Mouse (Mus musculus): ENCODE data around the gene Tnk1. TPM values are rescaled to one million over a fixed set of nuclear protein-coding genes. Genes with fewer than 3 reads are reported as not detected.
A peak's percentile ranks its signal among the peaks of the same experiment; 100 is the strongest.

The Tnk1 gene
- polyA plus RNA-seq, 1 experiment from 2014 or later = 2.0 TPM

DNA sequence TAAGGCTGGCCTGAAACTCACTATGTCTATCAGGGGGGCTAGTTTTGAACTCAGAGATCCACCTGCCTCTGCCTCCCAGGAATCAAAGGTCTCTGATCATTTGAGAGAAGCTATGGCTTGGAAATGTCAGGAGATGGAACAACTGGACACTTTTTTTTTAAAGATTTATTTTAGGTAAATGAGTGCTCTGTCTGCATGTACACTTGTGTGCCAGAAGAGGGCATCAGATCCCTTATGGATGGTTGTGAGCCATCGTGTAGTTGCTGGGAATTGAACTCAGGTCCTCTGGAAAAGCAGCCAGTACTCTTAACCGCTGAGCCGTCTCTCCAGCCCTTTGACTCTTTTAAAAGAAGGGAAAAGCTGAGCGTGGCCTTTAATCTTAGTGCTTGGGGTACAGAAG lies 52.2 kb downstream of the Tnk1 start:
- no peak overlapping the region for H3K4me3 ChIP-seq
- H3K4me2 ChIP-seq (replicated peaks) = no peak overlapping the region
- no peaks in the 10 kb centered on the region for H3K36me3 ChIP-seq
- no peak overlapping the region for H3K9ac ChIP-seq
- H3K4me1 ChIP-seq = peaks cover 38% of the 10 kb centered on the region
- H3K27ac ChIP-seq = no peak overlapping the region
- H3K9me3 ChIP-seq = no peaks in the 10 kb centered on the region
- WGBS = 77% methylated on average over 4 of the region's 4 CpGs
- peaks cover 68% of the 10 kb centered on the region for H3K27me3 ChIP-seq
- no peak for ATAC-seq (ENCODE audit: low FRiP score, low read depth)

DNA sequence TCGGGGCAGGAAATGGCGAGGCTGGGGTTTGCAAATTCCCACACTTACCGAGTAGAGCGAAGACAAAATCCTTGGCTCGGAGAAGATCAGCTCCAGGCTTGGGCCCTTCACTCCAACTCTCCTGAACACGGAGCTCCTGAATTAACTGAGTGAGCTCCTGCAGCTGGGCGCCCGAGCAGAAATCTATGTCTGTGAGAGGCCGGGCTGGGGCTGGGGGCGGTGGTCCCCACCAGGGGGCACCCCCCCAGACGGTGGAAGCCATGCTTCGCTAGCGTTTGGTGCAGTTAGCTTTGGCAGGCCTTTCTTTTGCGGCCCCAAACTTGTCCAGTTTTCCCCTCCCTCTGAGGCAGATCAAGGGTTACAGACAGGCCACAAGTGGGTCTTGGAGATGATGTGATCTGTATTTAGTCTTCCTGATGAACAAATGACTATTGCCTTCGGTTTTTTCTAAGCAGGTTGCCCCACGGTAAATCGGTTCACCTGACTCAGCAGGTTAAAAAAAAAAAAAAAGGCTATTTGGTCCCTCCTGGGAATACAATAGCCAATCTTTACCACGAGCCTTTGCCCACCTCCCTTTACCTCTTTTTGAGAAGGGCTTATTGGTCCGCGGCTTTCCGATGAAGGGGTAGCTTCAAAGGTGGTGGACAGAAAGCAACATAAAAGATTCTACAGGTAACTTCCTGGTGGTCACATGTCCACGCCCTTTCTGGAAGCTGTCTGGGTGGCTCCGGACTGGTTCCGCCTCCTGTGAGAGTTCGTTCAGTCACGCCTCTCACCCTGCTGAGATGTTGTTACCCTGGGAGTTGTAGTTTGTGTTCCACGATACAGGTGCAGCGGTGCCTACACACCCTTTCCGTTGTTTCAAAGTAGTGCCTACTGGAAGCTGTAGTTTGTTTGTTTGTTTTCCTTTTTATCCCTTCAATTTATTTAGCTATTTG lies 53.3 kb downstream of the Tnk1 start, which contains the start of gene Tmem102:
Gene Tmem102 (minus strand): TSS at position 653 of the 938 bp plus-strand sequence.
- ATAC-seq (ENCODE audit: low FRiP score, low read depth) = no peak
- Histone ChIP-seq H3K4me2 (replicated peaks) (peak within 1 kb of the TSS; percentile 92), H3K27me3 (peaks cover 73% of the 10 kb centered on the region), H3K4me3 (peak within 1 kb of the TSS; percentile 57), H3K9ac (peak within 1 kb of the TSS; percentile 39; the same call in 1 of the 2 replicates), H3K4me1 (peaks cover 49% of the 10 kb centered on the region), H3K9me3 (no peaks in the 10 kb centered on the region), H3K36me3 (no peaks in the 10 kb centered on the region), H3K27ac (no peak within 1 kb of the TSS)
- WGBS = 6% methylated on average over 29 of the region's 29 CpGs

DNA sequence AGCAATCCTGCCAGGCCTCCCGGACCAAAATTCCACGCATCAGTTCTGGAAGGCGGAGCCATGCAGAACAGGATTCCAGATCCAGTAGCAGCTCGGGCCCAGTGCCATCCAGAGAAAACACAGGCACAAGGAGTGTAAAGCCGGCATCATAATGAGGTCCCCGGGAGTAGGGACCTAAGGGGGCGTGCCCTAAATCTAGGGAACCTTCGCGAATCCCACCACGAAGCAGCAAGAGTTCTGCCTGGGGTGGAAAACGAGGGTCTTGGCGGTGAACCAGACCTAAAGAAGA lies 53.9 kb downstream of the Tnk1 start:
- Histone ChIP-seq H3K4me2 (replicated peaks) (peak overlapping the region; percentile 92), H3K9me3 (no peaks in the 10 kb centered on the region), H3K27me3 (peaks cover 80% of the 10 kb centered on the region), H3K4me3 (peak overlapping the region; percentile 57), H3K4me1 (peaks cover 55% of the 10 kb centered on the region), H3K27ac (no peak overlapping the region), H3K36me3 (no peaks in the 10 kb centered on the region), H3K9ac (peak overlapping the region; percentile 39; the same call in 1 of the 2 replicates)
- ATAC-seq (ENCODE audit: low FRiP score, low read depth) = no peak
- 6% methylated on average over 12 of the region's 12 CpGs for WGBS

DNA sequence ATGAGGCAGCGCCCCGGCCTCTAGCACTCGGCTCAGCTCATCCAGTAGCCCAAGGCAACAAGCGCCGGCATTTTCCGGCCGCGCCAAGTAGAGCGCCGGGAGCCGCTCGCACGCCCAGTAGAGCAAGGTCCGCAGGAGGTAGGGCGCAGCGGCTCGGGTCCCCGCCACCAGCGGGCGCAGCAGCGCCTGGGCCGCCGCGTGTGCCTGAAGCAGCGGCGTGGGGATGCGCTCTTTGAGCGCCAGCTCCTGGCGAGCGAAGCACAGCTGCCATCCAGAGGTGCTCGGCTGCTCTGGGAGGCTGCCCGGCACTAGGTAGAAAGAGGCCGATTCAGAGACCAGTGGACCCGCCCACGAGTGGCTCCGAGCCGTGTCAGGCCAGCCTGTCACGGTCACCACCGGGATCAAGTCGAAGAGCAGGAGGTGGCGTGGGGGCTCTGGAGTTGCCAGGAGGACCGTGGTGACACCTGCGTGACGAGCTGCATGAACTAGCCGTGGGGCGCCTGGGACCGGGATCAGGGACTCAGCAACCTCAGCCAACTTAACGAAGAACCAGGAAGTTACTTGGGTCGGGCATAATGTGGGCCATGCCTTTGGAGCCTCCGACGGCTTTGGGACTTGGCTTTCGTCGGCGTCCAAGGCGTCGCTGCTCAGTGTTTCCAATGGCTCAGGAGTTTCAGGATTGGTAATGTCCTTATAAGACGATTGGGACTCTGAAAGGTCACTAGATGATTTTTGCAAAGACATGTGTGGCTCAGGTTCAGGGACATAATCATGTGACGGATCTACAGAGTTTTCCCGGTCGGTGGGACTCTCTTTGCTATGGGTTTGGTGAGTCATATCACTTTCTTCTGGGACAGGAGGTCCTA lies 54.5 kb downstream of the Tnk1 start:
- Histone ChIP-seq H3K27ac (0 out of 2 replicates have a peak overlapping the region, but pooled peaks have one; percentile 3), H3K9me3 (no peaks in the 10 kb centered on the region), H3K9ac (peak overlapping the region; percentile 79), H3K4me2 (replicated peaks) (peak overlapping the region; percentile 92), H3K36me3 (no peaks in the 10 kb centered on the region), H3K4me1 (peaks cover 61% of the 10 kb centered on the region), H3K4me3 (peak overlapping the region; percentile 57), H3K27me3 (peaks cover 86% of the 10 kb centered on the region)
- WGBS = 2% methylated on average over 60 of the region's 60 CpGs
- peak; percentile 26; the same call in 1 of the 2 replicates for ATAC-seq (ENCODE audit: low FRiP score, low read depth)

DNA sequence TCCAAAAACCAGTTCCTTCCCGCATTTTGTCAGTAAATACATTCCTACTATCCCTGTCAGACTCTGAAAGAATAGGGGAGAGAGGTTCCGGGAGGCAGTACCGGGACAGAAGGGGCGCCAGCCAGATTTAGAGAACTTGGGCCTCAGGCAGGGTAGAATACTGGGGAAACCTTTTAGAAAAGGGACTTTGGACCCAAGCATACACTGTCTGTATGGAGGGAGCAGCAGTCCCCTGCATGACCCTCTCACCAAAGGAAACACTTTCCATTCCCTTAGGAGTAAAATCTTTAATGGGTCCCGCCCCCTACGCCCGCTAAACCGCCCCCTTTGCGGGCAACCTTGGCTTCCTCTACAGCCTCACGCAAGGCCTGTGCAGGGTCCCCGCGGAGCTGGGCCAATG lies 55.2 kb downstream of the Tnk1 start:
- 1% methylated on average over 12 of the region's 12 CpGs for WGBS
- Histone ChIP-seq H3K9ac (peak overlapping the region; percentile 79), H3K9me3 (no peaks in the 10 kb centered on the region), H3K4me3 (peak overlapping the region; percentile 57), H3K27me3 (peaks cover 93% of the 10 kb centered on the region), H3K4me1 (peaks cover 63% of the 10 kb centered on the region), H3K4me2 (replicated peaks) (peak overlapping the region; percentile 92), H3K36me3 (no peaks in the 10 kb centered on the region), H3K27ac (0 out of 2 replicates have a peak overlapping the region, but pooled peaks have one; percentile 3)
- no peak for ATAC-seq (ENCODE audit: low FRiP score, low read depth)

DNA sequence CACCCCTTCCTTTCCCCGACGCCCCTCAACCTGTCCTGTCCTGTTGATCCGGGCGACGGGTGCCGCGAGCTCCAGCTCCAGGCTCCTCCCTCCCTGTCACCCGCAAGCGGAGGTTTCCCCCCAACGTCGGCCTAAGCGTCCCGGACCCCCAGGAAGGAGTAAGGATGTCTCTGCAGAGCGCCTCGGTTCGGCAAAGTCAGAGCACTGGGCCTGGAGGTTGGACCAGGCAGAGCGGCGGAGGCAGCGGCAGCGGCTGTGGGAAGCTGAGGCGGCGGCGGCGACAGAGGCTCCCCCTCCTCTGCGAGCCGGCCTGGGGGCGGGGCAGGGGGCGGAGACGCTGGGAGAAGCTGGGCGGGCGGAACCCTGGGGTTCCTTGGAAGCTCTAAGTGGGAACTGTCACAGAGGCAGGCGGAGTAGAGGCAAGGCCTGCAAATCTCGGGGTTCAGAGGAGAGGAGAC lies 55.9 kb downstream of the Tnk1 start:
- H3K4me2 ChIP-seq (replicated peaks) = peak overlapping the region; percentile 92
- H3K4me3 ChIP-seq = peak overlapping the region; percentile 57
- WGBS = under 1% methylated on average over 32 of the region's 33 CpGs
- peaks cover 94% of the 10 kb centered on the region for H3K27me3 ChIP-seq
- 0 out of 2 replicates have a peak overlapping the region, but pooled peaks have one; percentile 17 for H3K27ac ChIP-seq
- H3K4me1 ChIP-seq = peaks cover 63% of the 10 kb centered on the region
- H3K36me3 ChIP-seq = no peaks in the 10 kb centered on the region
- H3K9ac ChIP-seq = peak overlapping the region; percentile 79
- no peaks in the 10 kb centered on the region for H3K9me3 ChIP-seq
- ATAC-seq (ENCODE audit: low FRiP score, low read depth) = 0 out of 2 replicates have a peak, but pooled peaks have one; percentile 33

DNA sequence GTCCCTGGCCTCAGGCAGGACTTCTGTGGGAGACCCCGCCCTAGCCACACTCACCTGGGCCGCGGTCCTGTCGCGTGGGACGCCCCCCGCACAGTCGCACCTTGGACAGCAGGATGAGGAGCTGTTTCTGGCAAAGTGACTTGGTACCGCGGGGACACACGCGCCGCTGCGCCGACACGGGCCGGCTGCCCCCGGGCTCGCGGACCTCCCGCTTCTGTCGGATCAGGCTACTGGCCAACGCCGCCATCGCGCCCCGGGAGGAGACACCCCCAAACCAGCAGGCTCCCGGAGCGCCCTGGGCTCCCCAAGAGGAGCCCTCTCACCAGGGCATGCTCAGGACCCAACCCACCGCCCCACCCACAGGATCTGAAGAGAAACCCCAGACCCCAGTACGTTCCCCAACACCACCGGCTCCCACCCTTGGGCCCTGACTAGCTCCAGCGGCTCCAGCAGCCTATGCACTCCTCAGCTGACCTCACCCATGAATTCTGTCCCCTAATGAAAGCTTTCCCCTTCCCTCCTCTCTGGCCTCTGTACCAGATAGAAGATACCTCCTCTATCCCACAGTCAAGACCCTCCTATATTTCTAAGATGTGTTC lies 57.1 kb downstream of the Tnk1 start, which contains the start of gene Fgf11:
Gene Fgf11 (minus strand): TSS at position 479 of the 599 bp plus-strand sequence.
- Histone ChIP-seq H3K9me3 (no peaks in the 10 kb centered on the region), H3K4me1 (peaks cover 63% of the 10 kb centered on the region), H3K27me3 (peaks cover 93% of the 10 kb centered on the region), H3K36me3 (no peaks in the 10 kb centered on the region), H3K27ac (peak within 1 kb of the TSS; percentile 61; the same call in 1 of the 2 replicates), H3K4me3 (peak within 1 kb of the TSS; percentile 57), H3K9ac (peak within 1 kb of the TSS; percentile 79), H3K4me2 (replicated peaks) (peak within 1 kb of the TSS; percentile 92)
- no peak for ATAC-seq (ENCODE audit: low FRiP score, low read depth)
- 1% methylated on average over 33 of the region's 33 CpGs for WGBS

Small RNAs within 50 kb of the gene (microRNA-seq; reads per million reads assigned to microRNA genes)
- gene Mir6924 = not detected

Other genes starting within 250 kb of the Tnk1 start
- 0.22 TPM in 1 of 2 replicates, not detected in the other for gene Shbg, start 240.8 kb downstream of the Tnk1 start, polyA plus RNA-seq (2015; fragmentation: Nextera tagmentation; extraction: Ambion mirVana)
- 24.1 and 28.0 TPM in 2 replicates for gene Sat2, start 236.7 kb downstream of the Tnk1 start, polyA plus RNA-seq (2015; fragmentation: Nextera tagmentation; extraction: Ambion mirVana)
- gene Fxr2, start 225.7 kb downstream of the Tnk1 start, polyA plus RNA-seq (2015; fragmentation: Nextera tagmentation; extraction: Ambion mirVana) = 37.3 and 38.0 TPM in 2 replicates
- 0.57 and 0.69 TPM in 2 replicates for gene Sox15, start 203.4 kb downstream of the Tnk1 start, polyA plus RNA-seq (2015; fragmentation: Nextera tagmentation; extraction: Ambion mirVana)
- 59.3 and 66.8 TPM in 2 replicates for gene Mpdu1, start 196.1 kb downstream of the Tnk1 start, polyA plus RNA-seq (2015; fragmentation: Nextera tagmentation; extraction: Ambion mirVana)
- 12.0 and 14.8 TPM in 2 replicates for gene Cd68, start 192.6 kb downstream of the Tnk1 start, polyA plus RNA-seq (2015; fragmentation: Nextera tagmentation; extraction: Ambion mirVana)
- gene Eif4a1, start 186.3 kb downstream of the Tnk1 start, polyA plus RNA-seq (2015; fragmentation: Nextera tagmentation; extraction: Ambion mirVana) = 560 and 570 TPM in 2 replicates
- gene Senp3, start 176.6 kb downstream of the Tnk1 start, polyA plus RNA-seq (2015; fragmentation: Nextera tagmentation; extraction: Ambion mirVana) = 123 and 125 TPM in 2 replicates
- gene Tnfsf13, start 172.9 kb downstream of the Tnk1 start, polyA plus RNA-seq (2015; fragmentation: Nextera tagmentation; extraction: Ambion mirVana) = 0.33 TPM in 1 of 2 replicates, not detected in the other
- gene Tnfsf12, start 162.9 kb downstream of the Tnk1 start, polyA plus RNA-seq (2015; fragmentation: Nextera tagmentation; extraction: Ambion mirVana) = 5.9 and 8.0 TPM in 2 replicates
- gene Tnfsfm13, start 162.6 kb downstream of the Tnk1 start, polyA plus RNA-seq (2015; fragmentation: Nextera tagmentation; extraction: Ambion mirVana) = 3.7 and 4.4 TPM in 2 replicates
- gene Polr2a, start 100.1 kb downstream of the Tnk1 start, polyA plus RNA-seq (2015; fragmentation: Nextera tagmentation; extraction: Ambion mirVana) = 27.2 and 28.5 TPM in 2 replicates
- gene Slc35g3, start 96.8 kb downstream of the Tnk1 start, polyA plus RNA-seq (2015; fragmentation: Nextera tagmentation; extraction: Ambion mirVana) = not detected in 2 replicates
- 3.2 and 3.4 TPM in 2 replicates for gene Zbtb4, start 92.8 kb downstream of the Tnk1 start, polyA plus RNA-seq (2015; fragmentation: Nextera tagmentation; extraction: Ambion mirVana)
- gene Chrnb1, start 62.8 kb downstream of the Tnk1 start, polyA plus RNA-seq (2015; fragmentation: Nextera tagmentation; extraction: Ambion mirVana) = 23.6 and 27.7 TPM in 2 replicates
- gene Fgf11, start 56.9 kb downstream of the Tnk1 start, polyA plus RNA-seq (2015; fragmentation: Nextera tagmentation; extraction: Ambion mirVana) = 2.8 and 2.9 TPM in 2 replicates
- 2.5 and 2.6 TPM in 2 replicates for gene Tmem102, start 53.1 kb downstream of the Tnk1 start, polyA plus RNA-seq (2015; fragmentation: Nextera tagmentation; extraction: Ambion mirVana)
- not detected in 2 replicates for gene Gm39566, start 43.4 kb downstream of the Tnk1 start, polyA plus RNA-seq (2015; fragmentation: Nextera tagmentation; extraction: Ambion mirVana)
- gene Spem2, start 40.3 kb downstream of the Tnk1 start, polyA plus RNA-seq (2015; fragmentation: Nextera tagmentation; extraction: Ambion mirVana) = not detected in 2 replicates
- 0.18 and 0.24 TPM in 2 replicates for gene Spem1, start 36.5 kb downstream of the Tnk1 start, polyA plus RNA-seq (2015; fragmentation: Nextera tagmentation; extraction: Ambion mirVana)
- gene Nlgn2, start 20.9 kb downstream of the Tnk1 start, polyA plus RNA-seq (2015; fragmentation: Nextera tagmentation; extraction: Ambion mirVana) = 11.5 and 11.8 TPM in 2 replicates
- gene Tmem256, start 20.2 kb downstream of the Tnk1 start, polyA plus RNA-seq (2015; fragmentation: Nextera tagmentation; extraction: Ambion mirVana) = 368 and 376 TPM in 2 replicates
- gene Plscr3, start 12.4 kb downstream of the Tnk1 start, polyA plus RNA-seq (2015; fragmentation: Nextera tagmentation; extraction: Ambion mirVana) = 135 and 140 TPM in 2 replicates
- 0.51 TPM in 1 of 2 replicates, not detected in the other for gene Tmem95, start 19.3 kb upstream of the Tnk1 start, polyA plus RNA-seq (2015; fragmentation: Nextera tagmentation; extraction: Ambion mirVana)
- 4.3 and 4.4 TPM in 2 replicates for gene Kctd11, start 22.7 kb upstream of the Tnk1 start, polyA plus RNA-seq (2015; fragmentation: Nextera tagmentation; extraction: Ambion mirVana)
- 1.1 and 1.5 TPM in 2 replicates for gene Acap1, start 36.8 kb upstream of the Tnk1 start, polyA plus RNA-seq (2015; fragmentation: Nextera tagmentation; extraction: Ambion mirVana)
- gene 2810408A11Rik, start 42.3 kb upstream of the Tnk1 start, polyA plus RNA-seq (2015; fragmentation: Nextera tagmentation; extraction: Ambion mirVana) = 16.1 and 19.4 TPM in 2 replicates
- gene Neurl4, start 42.3 kb upstream of the Tnk1 start, polyA plus RNA-seq (2015; fragmentation: Nextera tagmentation; extraction: Ambion mirVana) = 10.2 and 12.9 TPM in 2 replicates
- gene Gps2, start 55.2 kb upstream of the Tnk1 start, polyA plus RNA-seq (2015; fragmentation: Nextera tagmentation; extraction: Ambion mirVana) = 90.0 and 90.1 TPM in 2 replicates
- gene Eif5a, start 63.2 kb upstream of the Tnk1 start, polyA plus RNA-seq (2015; fragmentation: Nextera tagmentation; extraction: Ambion mirVana) = 1,543 and 1,562 TPM in 2 replicates
- 9.3 and 9.7 TPM in 2 replicates for gene Ybx2, start 77.1 kb upstream of the Tnk1 start, polyA plus RNA-seq (2015; fragmentation: Nextera tagmentation; extraction: Ambion mirVana)
- 29.2 and 29.6 TPM in 2 replicates for gene Slc2a4, start 89.5 kb upstream of the Tnk1 start, polyA plus RNA-seq (2015; fragmentation: Nextera tagmentation; extraction: Ambion mirVana)
- gene Cldn7, start 106.0 kb upstream of the Tnk1 start, polyA plus RNA-seq (2015; fragmentation: Nextera tagmentation; extraction: Ambion mirVana) = 13.4 and 14.4 TPM in 2 replicates
- 30.8 and 31.2 TPM in 2 replicates for gene Ctdnep1, start 122.4 kb upstream of the Tnk1 start, polyA plus RNA-seq (2015; fragmentation: Nextera tagmentation; extraction: Ambion mirVana)
- gene Elp5, start 123.8 kb upstream of the Tnk1 start, polyA plus RNA-seq (2015; fragmentation: Nextera tagmentation; extraction: Ambion mirVana) = 126 and 134 TPM in 2 replicates
- gene Gabarap, start 132.4 kb upstream of the Tnk1 start, polyA plus RNA-seq (2015; fragmentation: Nextera tagmentation; extraction: Ambion mirVana) = 499 and 506 TPM in 2 replicates
- 95.9 and 101 TPM in 2 replicates for gene Phf23, start 137.0 kb upstream of the Tnk1 start, polyA plus RNA-seq (2015; fragmentation: Nextera tagmentation; extraction: Ambion mirVana)
- 54.3 and 59.8 TPM in 2 replicates for gene Dvl2, start 141.9 kb upstream of the Tnk1 start, polyA plus RNA-seq (2015; fragmentation: Nextera tagmentation; extraction: Ambion mirVana)
- gene Acadvl, start 156.7 kb upstream of the Tnk1 start, polyA plus RNA-seq (2015; fragmentation: Nextera tagmentation; extraction: Ambion mirVana) = 76.0 and 81.1 TPM in 2 replicates
- gene Dlg4, start 158.2 kb upstream of the Tnk1 start, polyA plus RNA-seq (2015; fragmentation: Nextera tagmentation; extraction: Ambion mirVana) = 14.2 and 14.8 TPM in 2 replicates
- gene Asgr1, start 195.4 kb upstream of the Tnk1 start, polyA plus RNA-seq (2015; fragmentation: Nextera tagmentation; extraction: Ambion mirVana) = 1.4 and 2.4 TPM in 2 replicates
- not detected in 2 replicates for gene Asgr2, start 233.9 kb upstream of the Tnk1 start, polyA plus RNA-seq (2015; fragmentation: Nextera tagmentation; extraction: Ambion mirVana)

Data from limb, embryonic 13.5 days (tissue).